Mouse (Mus musculus) lung, postnatal 10 days (tissue): ENCODE results near the gene Ifit1.
A peak's percentile ranks its signal among the peaks of the same experiment; 100 is the strongest.

ENCODE experiments used
- DNase-seq: peaks from one replicate; pipeline ENCODE4 v3.0.0; 2021

Ifit1 gene

DNA sequence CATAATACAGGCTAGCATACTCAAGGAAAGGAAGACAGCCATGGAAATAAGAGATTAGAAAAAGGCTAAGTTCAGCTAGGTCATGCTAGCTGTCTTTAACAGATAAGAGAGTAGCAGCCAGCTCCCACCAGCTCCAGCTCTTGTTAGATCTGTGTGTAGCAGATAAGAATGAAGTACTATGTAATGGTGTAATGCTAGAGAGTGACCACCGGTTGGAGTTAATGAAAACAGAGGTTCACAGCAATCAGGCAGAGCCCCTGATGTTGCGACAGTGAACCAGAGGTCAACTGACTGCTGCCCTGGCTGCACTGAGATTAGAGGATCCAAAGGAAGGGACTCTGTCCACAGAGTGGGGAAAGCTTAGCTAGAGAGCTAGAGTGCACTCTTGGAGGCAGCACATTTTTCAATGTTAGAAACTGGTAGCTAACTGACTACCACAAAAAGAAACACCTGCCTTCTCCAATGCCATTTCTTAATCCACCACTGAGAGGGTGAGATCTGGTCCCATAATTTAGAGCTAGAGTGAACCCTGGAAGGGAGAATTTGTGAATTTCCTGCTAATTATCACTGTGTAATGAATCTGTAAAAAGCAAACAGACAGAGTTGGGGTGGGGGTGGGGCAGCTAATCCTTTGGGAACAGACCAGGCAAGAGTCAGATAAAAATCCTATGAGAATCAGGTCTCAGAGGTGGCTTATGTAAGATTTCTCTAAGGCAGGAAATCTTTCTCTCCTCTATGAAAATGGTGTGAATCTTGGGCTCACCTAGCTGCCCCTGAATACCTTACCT lies 16.0 kb downstream of the Ifit1 start:
- no peak for DNase-seq

DNA sequence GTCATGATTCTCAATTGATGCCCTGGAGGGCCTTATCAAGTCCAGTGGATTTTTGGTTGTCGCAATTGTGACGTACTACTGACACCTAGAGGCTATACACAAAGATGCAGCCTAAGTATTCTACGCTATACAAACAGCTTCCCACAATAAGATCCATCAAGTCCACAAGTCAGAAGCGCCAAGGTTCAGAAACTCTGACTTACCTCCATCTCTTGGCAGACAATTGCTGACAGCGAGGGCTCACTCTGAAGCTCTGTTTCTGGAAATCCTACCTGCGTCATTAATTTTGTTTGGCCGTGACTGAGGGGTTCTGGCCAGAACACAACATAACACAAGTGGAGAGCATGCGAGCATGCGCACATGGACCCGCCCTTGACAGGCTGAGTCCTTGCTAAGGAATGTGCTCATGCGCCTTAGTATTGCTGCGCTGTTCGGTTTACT lies 21.4 kb downstream of the Ifit1 start:
- peak; percentile 75 for DNase-seq

DNA sequence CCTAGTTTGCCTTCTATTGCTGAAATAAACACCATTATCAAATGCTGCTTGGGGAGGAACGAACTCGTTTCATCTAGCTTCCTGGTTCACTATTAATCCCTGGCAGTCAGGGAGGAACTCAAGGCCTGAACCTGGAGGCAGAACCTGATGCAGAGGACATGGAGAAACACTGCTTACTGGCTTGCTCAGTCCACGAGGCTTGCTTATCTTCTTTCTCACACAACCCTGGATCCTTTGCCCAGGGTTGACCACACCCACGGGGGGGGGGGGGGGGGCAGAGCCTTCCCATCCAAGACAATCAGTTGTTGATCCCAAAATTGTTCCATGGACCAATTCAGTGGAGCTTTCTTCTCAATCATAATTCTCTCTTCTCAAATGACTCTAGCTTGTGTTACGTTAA lies 22.1 kb downstream of the Ifit1 start:
- DNase-seq, result no peak

DNA sequence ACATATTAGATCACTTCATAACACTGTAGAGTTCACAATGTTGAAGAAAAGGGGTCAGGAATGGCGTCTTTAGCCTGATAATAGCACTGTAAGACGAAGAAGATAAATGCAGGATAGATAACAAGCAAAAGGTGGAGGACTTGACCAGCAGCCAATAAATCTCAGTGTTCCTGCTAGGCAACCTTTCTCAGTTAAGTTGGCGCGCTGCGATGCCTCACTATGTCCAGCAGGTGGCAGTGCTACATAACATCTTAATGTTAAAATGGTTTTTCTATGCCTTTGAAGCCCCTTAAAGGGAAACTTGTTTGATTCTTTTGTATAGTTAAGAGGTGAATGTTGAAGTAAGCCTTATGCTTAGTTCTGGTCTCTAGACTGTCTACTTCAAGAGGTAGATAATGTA lies 25.5 kb downstream of the Ifit1 start:
- DNase-seq, result peak; percentile 81

DNA sequence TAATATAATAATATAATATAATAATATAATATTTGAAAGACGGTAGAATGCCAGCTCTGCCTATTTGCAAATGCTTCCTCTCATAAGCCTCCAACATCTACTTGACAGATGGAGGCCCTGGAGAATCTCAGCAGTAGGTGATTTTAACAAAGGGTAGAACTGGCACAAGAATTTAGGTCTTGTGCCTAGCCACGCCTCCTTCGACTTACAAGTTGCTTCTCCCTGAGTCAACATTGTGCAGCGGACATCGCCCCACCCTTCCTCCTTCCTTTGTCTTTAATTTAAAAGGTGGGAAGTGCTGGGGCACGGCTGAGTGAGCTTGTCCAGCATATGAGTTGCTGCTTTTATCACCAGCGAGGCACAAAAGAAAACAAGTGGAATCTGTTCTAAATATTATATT lies 32.8 kb downstream of the Ifit1 start:
- peak; percentile 71 for DNase-seq

DNA sequence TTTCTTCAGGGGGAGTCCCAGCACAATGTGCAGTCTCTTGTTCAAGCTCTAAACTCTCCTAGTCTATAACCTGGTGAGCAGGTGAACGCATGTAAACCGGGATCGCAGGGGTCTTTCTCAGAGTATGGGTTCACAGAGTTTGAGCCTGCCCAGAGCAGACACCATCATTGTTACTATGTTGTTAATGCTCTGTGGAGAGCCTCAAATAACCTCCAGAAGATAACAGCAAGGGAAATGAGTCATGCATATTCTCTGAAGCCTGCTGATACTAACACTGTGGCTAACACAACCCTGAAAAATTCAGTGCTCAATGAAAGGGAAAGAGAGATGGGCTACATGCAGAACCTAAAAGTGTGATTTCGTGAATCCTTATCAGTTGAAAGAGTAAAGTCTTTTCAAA lies 37.8 kb downstream of the Ifit1 start:
- no peak for DNase-seq

DNA sequence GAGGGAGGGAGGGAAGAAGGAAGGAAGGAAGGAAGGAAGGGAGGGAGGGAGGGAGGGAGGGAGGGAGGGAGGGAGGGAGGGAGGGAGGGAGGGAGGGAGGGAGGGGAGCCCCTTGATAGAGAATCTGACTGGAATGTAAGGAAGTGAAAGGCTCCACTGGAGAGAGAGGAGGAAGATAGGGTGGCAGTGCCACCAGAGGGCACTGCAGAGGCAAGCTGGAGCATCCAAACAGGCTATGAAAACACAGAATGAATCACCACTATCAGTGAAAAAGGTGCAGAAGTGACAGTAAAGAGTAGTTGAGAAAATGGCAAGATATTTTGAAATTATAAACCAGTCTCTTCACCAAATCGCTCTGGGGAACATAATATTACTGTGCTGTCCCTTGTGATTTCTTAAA lies 44.2 kb downstream of the Ifit1 start:
- peak; percentile 60 for DNase-seq

GRCm38 (mm10) chr19:34685530-34685929 lies 44.9 kb downstream of the Ifit1 start:
- DNase-seq, result no peak

GRCm38 (mm10) chr19:34691402-34691801 lies 50.7 kb downstream of the Ifit1 start:
- no peak for DNase-seq

DNA sequence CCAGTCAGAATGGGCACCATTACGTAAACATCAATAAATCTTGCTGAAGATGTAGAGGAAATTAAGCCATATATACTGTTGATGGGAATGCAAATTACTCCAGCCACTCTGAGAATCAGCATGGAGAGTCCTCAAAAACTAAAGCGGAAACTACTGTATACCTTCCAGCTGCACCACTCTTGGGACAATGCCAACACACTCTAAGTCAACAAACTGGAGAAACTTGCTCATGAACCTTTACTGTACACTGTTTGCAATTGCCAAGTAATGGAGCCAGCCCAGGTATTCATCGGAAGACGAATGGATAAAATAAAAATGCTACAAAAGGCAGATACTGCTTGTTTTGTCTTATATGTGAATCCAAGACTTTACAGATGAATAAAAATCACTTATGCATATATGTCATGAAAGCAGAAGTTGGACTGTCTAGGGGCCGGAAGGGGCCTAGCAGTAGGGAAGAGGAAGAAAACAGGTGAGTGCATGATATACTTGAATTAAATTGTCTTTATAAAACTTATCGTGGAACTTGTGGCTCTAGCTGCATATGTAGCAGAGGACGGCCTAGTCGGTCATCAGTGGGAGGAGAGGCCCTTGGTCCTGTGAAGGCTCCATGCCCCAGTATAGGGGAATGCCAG lies 55.8 kb downstream of the Ifit1 start:
- DNase-seq, result peak; percentile 36

- DNase-seq, result no peak
Observed at GRCm38 (mm10) chr19:34697461-34697860, 56.8 kb downstream of the Ifit1 start.

- no peak for DNase-seq
Observed at GRCm38 (mm10) chr19:34698432-34698831, 57.8 kb downstream of the Ifit1 start.

GRCm38 (mm10) chr19:34698852-34699251 lies 58.2 kb downstream of the Ifit1 start:
- no peak for DNase-seq

DNA sequence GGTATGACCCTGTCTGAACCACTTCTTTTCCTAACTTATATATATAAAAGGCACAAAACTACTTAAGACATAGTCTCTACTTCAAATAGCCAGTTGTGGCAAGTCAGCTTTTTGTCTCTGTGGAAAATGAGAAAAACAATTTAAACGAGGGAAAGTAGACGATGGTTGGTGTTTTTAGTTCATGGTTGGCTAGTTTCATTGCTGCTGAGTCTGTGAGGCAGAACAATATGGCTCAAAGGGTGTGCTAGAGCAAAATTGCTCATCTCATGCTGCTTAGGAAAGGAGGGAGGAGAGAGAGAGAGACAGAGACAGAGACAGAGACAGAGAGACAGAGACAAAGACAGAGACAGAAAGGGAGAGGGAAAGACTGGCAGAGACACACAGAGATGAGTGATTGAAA lies 58.6 kb downstream of the Ifit1 start:
- DNase-seq, result no peak
